Mouse (Mus musculus): ENCODE measurements around the gene Lrba.

GRCm38 (mm10) chr3:86268074-86268702 is 43.7 kb downstream of the Lrba start:
- TF ChIP-seq POLR2A (IDR thresholded peaks at IDR 0.05; ENCODE audit: control insufficient read depth, low read depth, low read length) (no peak), CTCF (IDR thresholded peaks at IDR 0.05; ENCODE audit: control insufficient read depth, insufficient read depth, insufficient replicate concordance, low read depth, low read length) (no peak)

All from testis, adult 2 months (tissue).